Mouse (Mus musculus): ENCODE results near the gene Pcbp1. TPM values are rescaled to one million over a fixed set of nuclear protein-coding genes. Genes with fewer than 3 reads are reported as not detected.
A peak's percentile ranks its signal among the peaks of the same experiment; 100 is the strongest.

The Pcbp1 gene
- polyA plus RNA-seq, 1 experiment from 2014 or later = 568 TPM

DNA sequence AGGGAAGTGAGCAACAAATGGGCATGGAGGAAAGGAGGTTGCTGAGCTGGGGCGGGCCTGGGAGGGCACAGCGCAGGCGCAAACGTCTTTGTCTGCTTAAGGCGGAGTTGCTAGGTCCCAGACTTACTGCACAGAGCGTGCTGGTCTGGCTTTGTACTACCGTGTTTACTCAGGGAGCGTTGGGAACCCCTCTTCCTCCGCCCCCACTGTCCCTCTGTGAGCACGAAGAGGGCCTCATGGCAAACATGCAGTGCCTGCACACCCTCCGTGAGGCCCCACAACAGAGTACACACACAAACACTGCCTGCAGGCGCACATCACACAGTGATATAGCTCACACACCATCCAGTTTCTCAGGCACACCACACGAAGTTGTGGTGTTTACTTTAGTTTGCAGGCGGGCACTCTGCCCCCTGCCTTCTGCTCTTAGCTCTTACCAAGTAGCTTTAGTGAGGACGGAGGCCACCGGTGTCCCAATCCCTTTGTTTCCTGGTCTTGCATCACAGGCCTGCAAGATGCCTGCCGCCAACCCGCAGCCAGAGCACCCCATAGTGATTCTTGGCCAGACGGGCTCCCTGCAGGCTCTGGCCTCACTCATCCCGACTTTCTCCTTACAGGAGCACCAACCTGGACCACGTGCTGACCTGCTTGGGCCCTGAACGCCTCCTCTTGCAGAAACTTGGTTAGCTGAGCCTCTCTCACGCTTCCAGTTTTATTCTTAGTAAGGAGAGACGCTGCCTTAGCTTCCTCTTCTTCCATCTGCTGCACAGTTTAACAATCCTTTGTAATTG, 38.6 kb downstream of the Pcbp1 start:
- no peaks in the 10 kb centered on the region for H3K9me3 ChIP-seq
- 5% methylated on average over 24 of the region's 24 CpGs for WGBS
- H3K9ac ChIP-seq = peak overlapping the region; percentile 59
- no peaks in the 10 kb centered on the region for H3K27me3 ChIP-seq (replicated peaks)
- H3K4me2 ChIP-seq (replicated peaks) = peak overlapping the region; percentile 47
- no peak overlapping the region for H3K4me3 ChIP-seq
- ATAC-seq (ENCODE audit: low FRiP score, low read depth) = peak; percentile 93
- peak overlapping the region; percentile 86 for H3K27ac ChIP-seq
- H3K36me3 ChIP-seq = no peaks in the 10 kb centered on the region
- H3K4me1 ChIP-seq = peaks cover 15% of the 10 kb centered on the region

DNA sequence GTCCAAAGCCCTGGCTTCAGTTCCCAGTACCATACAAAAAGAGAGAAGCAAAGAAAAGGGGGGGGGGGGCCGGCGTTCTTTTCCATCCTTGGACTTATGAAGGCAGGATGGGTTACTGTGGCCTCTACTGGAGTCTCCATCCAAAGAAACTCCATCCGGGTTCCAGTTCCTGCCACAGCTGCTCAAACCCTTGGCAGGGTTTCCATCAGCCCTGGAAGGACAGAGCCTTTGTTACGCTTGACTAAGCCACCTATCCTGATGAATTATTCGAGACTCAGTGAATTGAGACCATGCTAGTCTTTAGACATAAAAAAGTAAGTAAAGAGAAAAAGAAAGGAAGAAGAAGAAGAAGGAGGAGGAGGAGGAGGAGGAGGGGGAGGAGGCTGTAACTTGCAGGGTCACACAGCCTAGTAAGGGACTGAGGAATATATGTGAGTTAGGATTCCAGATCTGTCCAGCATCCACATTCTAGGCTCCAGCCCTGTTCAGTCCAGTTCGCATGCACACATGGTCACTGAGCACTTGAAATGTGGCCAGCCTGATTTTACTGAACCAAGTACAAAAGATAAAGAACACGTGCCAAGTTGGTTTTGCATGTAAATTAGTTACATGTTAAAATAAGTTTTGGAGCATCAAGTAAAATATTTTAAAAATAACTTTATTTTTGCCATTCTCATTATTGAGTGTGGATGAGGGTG, 40.0 kb downstream of the Pcbp1 start:
- H3K27ac ChIP-seq = no peak overlapping the region
- no peak for ATAC-seq (ENCODE audit: low FRiP score, low read depth)
- 70% methylated on average over 7 of the region's 7 CpGs for WGBS

DNA sequence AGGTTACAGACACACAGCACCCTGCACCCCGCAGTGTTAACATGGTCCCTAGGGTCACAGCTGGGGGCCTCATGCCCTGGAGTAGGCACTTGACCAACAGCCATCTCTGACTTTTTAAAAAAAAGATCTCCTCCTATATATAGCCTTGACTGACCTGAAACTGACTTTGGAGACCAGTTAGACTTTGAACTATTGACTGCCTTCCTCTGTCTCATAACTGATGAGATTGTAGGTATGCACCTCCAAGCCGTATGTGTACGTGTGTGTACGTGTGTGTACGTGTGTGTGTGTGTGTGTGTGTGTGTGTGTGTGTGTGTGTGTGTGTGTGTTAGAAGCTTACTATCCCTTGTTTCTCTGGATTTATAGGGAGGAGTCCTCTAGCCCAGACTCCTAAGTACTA, 44.2 kb downstream of the Pcbp1 start:
- Histone ChIP-seq H3K4me2 (replicated peaks) (no peak overlapping the region), H3K9me3 (no peaks in the 10 kb centered on the region), H3K27me3 (replicated peaks) (no peaks in the 10 kb centered on the region), H3K4me3 (no peak overlapping the region), H3K36me3 (no peaks in the 10 kb centered on the region), H3K9ac (no peak overlapping the region), H3K27ac (no peak overlapping the region), H3K4me1 (peaks cover 22% of the 10 kb centered on the region)
- 98% methylated on average over 5 of the region's 5 CpGs for WGBS
- ATAC-seq (ENCODE audit: low FRiP score, low read depth) = no peak

More for the DNA sequence above, 40.0 kb downstream of the Pcbp1 start:
- no peak overlapping the region for H3K4me2 ChIP-seq (replicated peaks)
- H3K9ac ChIP-seq = no peak overlapping the region
- peaks cover 15% of the 10 kb centered on the region for H3K4me1 ChIP-seq
- no peaks in the 10 kb centered on the region for H3K9me3 ChIP-seq
- no peaks in the 10 kb centered on the region for H3K27me3 ChIP-seq (replicated peaks)
- H3K36me3 ChIP-seq = no peaks in the 10 kb centered on the region
- H3K4me3 ChIP-seq = no peak overlapping the region

DNA sequence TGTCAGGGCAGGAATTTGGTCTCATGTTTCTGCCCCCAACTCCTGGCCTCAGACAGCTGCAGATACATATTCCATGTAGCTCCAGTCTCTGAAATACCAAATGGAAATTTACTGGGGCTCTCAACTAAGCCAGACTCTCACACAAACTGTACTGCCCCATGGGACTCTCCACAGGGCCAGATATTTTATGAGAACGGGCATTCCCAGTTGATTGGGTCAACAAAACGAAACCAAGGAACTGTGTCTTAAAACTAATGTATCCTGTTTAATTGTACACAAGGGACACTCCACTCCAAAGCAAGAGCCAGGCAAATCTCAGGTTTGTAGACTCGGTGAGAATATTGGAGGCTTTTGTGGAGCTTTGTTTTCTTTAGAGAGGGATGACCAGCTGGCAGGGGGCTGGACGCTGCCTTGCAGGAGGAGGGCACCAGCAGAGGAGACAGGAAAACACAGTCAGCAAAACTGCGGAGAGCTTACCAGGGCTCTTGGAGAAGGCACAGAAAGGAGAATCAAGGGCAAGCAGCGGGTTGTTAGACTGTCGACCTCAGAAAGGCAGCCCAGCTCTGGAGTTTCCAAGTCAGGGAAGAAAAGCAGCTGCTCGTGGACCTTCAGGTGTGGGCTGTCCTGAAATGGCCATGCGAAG, 45.8 kb downstream of the Pcbp1 start:
- H3K36me3 ChIP-seq = no peaks in the 10 kb centered on the region
- H3K27ac ChIP-seq = peak overlapping the region; percentile 43; the same call in 1 of the 2 replicates
- WGBS = 38% methylated on average over 9 of the region's 9 CpGs
- H3K9me3 ChIP-seq = no peaks in the 10 kb centered on the region
- ATAC-seq (ENCODE audit: low FRiP score, low read depth) = no peak
- no peak overlapping the region for H3K4me3 ChIP-seq
- no peak overlapping the region for H3K9ac ChIP-seq
- H3K4me1 ChIP-seq = peaks cover 22% of the 10 kb centered on the region
- peak overlapping the region; percentile 27 for H3K4me2 ChIP-seq (replicated peaks)
- H3K27me3 ChIP-seq (replicated peaks) = no peaks in the 10 kb centered on the region

DNA sequence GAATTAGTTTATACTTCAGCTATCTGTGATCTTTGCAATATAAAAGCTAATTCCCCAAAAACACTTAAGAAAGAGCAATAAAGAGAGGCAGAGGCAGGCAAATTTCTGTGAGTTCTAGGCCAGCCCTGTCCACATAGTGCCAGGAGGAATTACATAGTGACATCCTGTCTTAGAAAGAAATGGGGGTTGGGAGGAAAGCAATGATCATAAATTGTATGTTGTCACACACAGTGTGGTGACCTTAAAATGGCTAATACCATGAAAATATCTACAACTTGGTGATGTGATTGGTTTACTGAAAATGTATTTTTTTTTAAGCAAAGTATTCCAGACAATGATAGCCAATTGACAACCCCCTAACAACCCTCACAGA, 46.3 kb downstream of the Pcbp1 start:
- H3K4me1 ChIP-seq = peaks cover 22% of the 10 kb centered on the region
- 0 out of 2 replicates have a peak overlapping the region, but pooled peaks have one; percentile 6 for H3K4me2 ChIP-seq (replicated peaks)
- no peak overlapping the region for H3K9ac ChIP-seq
- 0 out of 2 replicates have a peak overlapping the region, but pooled peaks have one; percentile 43 for H3K27ac ChIP-seq
- H3K36me3 ChIP-seq = no peaks in the 10 kb centered on the region
- no peaks in the 10 kb centered on the region for H3K27me3 ChIP-seq (replicated peaks)
- no peak for ATAC-seq (ENCODE audit: low FRiP score, low read depth)
- no peak overlapping the region for H3K4me3 ChIP-seq
- no peaks in the 10 kb centered on the region for H3K9me3 ChIP-seq

DNA sequence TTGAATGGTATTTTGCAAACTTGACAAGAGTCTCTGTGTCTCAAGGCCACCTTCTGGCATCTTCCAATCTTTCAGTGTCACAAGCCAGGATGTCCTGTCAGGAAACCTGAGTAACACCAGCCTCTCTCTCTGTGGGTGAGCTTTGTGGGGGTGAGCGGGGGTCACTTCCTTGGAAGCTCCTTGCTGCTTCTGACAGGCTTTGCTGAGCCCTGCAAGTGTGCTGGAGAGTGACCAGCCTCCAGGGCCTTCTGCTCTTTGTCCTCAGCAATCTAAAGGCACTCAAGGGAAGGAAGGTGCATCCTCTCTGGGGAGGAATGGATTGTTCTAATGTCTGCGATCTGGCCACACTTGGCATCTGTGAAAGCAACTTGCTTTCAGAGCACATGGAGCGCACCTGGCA, 46.8 kb downstream of the Pcbp1 start:
- H3K27me3 ChIP-seq (replicated peaks) = no peaks in the 10 kb centered on the region
- H3K9ac ChIP-seq = no peak overlapping the region
- no peak overlapping the region for H3K27ac ChIP-seq
- no peaks in the 10 kb centered on the region for H3K36me3 ChIP-seq
- no peaks in the 10 kb centered on the region for H3K9me3 ChIP-seq
- ATAC-seq (ENCODE audit: low FRiP score, low read depth) = no peak
- 0 out of 2 replicates have a peak overlapping the region, but pooled peaks have one; percentile 6 for H3K4me2 ChIP-seq (replicated peaks)
- H3K4me3 ChIP-seq = no peak overlapping the region
- peaks cover 22% of the 10 kb centered on the region for H3K4me1 ChIP-seq
- WGBS = 58% methylated on average over 3 of the region's 3 CpGs

DNA sequence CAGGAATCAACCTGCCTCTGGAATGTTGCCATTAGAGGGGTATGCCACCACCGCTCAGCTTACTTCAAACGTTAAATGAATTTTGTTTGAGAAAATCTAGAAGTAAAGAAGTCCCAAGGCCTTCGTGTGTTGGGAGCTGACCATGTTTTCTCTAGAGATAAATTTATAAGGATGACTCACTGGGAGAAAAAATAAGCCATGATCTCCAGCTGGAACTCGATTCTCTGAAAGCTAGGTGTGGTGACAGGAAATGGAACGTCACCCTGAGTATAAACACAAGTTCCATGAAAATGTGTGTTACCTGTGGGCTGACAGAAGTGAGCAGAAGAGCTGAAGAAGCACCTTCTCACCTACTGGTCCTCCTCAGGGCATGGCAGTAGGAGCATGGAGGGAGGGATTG, 49.2 kb downstream of the Pcbp1 start:
- Histone ChIP-seq H3K9ac (no peak overlapping the region), H3K4me2 (replicated peaks) (no peak overlapping the region), H3K4me1 (peaks cover 28% of the 10 kb centered on the region), H3K27ac (no peak overlapping the region), H3K4me3 (no peak overlapping the region), H3K27me3 (replicated peaks) (no peaks in the 10 kb centered on the region), H3K36me3 (no peaks in the 10 kb centered on the region), H3K9me3 (no peaks in the 10 kb centered on the region)
- ATAC-seq (ENCODE audit: low FRiP score, low read depth) = no peak
- 88% methylated on average over 5 of the region's 5 CpGs for WGBS

DNA sequence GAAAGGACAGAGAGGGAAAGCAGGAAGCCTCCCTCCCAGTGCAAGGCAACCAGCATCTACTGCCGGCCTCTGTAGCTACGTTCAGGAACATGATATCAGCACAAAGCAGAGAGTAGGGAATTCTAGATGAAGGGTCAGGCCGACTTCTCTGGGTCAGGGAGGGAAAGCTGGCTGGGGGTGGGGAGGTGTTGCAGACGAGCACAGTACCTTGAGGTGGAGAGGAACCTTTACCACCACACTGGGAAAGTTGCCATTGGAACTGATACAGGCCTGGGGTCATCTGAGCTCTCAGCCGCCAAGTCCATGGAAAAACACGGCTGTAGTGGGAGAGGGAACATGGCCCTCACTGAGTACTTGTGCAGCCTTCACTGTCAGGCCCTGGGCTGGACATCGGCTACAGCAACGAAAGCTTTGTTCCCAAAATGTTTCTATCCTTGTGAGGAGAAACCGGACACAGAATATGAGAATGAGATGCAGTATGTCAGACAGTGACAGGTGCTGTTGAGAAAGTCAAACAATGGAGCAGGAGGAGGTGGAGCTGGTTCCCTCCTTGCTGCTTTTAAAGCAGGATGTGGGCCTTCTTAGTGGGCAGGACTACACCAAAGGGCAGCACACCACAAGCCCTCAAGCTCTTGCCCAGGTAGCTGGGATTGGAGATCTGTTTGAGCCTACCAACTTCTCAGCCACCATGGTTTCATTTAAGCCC, 50.5 kb downstream of the Pcbp1 start:
- 86% methylated on average over 9 of the region's 9 CpGs for WGBS
- no peak overlapping the region for H3K4me3 ChIP-seq
- H3K27me3 ChIP-seq (replicated peaks) = no peaks in the 10 kb centered on the region
- H3K4me1 ChIP-seq = peaks cover 32% of the 10 kb centered on the region
- no peaks in the 10 kb centered on the region for H3K9me3 ChIP-seq
- H3K4me2 ChIP-seq (replicated peaks) = no peak overlapping the region
- H3K36me3 ChIP-seq = no peaks in the 10 kb centered on the region
- no peak overlapping the region for H3K9ac ChIP-seq
- no peak overlapping the region for H3K27ac ChIP-seq
- no peak for ATAC-seq (ENCODE audit: low FRiP score, low read depth)

DNA sequence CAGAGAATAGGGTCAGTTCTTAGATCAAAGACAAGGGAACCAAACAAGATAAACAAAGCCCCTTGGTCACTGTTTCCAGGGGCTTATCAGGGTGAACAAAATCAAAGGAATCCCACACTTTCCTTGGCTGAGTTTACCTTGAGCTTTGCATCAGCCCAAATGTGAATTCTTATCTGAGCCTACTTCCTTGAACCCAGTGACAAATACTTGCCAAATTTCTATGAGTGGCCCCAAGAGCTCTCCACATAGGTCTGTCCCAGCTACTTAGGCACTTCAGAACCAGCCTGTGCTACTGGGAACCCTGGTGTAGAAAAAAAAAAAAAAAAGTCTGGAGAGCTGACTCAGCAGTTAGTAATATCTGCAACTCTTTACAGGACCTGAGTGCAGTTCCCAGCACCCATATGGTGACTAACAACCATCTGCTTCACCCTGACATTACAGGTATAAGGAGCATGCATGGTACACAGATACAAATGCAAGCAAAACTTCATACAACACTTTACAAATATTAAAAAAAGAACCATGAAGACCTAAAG, 51.4 kb downstream of the Pcbp1 start:
- no peak overlapping the region for H3K4me3 ChIP-seq
- H3K4me2 ChIP-seq (replicated peaks) = no peak overlapping the region
- H3K27me3 ChIP-seq (replicated peaks) = no peaks in the 10 kb centered on the region
- H3K9ac ChIP-seq = no peak overlapping the region
- no peaks in the 10 kb centered on the region for H3K9me3 ChIP-seq
- H3K27ac ChIP-seq = no peak overlapping the region
- 0 out of 2 replicates have a peak, but pooled peaks cover 4% of the 10 kb centered on the region for H3K36me3 ChIP-seq
- ATAC-seq (ENCODE audit: low FRiP score, low read depth) = no peak
- peaks cover 26% of the 10 kb centered on the region for H3K4me1 ChIP-seq

All from neural tube, embryonic 12.5 days (tissue).